Mouse (Mus musculus) midbrain, embryonic 15.5 days (tissue): ENCODE measurements at regions not wholly inside any gene's neighbourhood (a gene's known extent, or its start where the extent isn't known, plus 50 kb on each side); places are given as distances from the start of the nearest gene placed in this dataset.

Source experiments
- ATAC-seq: fragments of 200-750 bp; cut with Nextera tagmentation; replicated peaks from 2 replicates; pipeline ENCODE4 v1.8.0; 2017; ENCODE audit warnings: moderate TSS enrichment
- H3K27ac ChIP-seq: fragments of 300-500 bp; sonication (generic); 2 replicates; pipeline ENCODE4 v1.5.1; 2015; ENCODE audit warnings: mild to moderate bottlenecking, inconsistent platforms
- H3K27me3 ChIP-seq: fragments of 300-500 bp; sonication (generic); replicated peaks from 2 replicates; pipeline ENCODE4 v1.6.1; 2015; ENCODE audit warnings: inconsistent platforms
- H3K36me3 ChIP-seq: fragments of 300-500 bp; sonication (generic); replicated peaks from 2 replicates; pipeline ENCODE4 v1.6.1; 2015; ENCODE audit warnings: inconsistent platforms
- H3K4me1 ChIP-seq: fragments of 300-500 bp; sonication (generic); 2 replicates; pipeline ENCODE4 v1.6.1; 2015; ENCODE audit warnings: inconsistent platforms
- H3K4me2 ChIP-seq: fragments of 300-500 bp; sonication (generic); 2 replicates; pipeline ENCODE4 v1.6.1; 2015; ENCODE audit warnings: inconsistent platforms, mild to moderate bottlenecking, moderate library complexity
- H3K4me3 ChIP-seq: fragments of 300-500 bp; sonication (generic); 2 replicates; pipeline ENCODE4 v1.5.1; 2015; ENCODE audit warnings: mild to moderate bottlenecking, inconsistent platforms
- H3K9ac ChIP-seq: fragments of 300-500 bp; sonication (generic); 2 replicates; pipeline ENCODE4 v1.6.1; 2015; ENCODE audit warnings: mild to moderate bottlenecking, inconsistent platforms
- H3K9me3 ChIP-seq: fragments of 300-500 bp; sonication (generic); 2 replicates; pipeline ENCODE4 v1.6.1; 2016; ENCODE audit warnings: inconsistent platforms
- WGBS: fragments of 180-500 bp; shearing (Covaris S2); methylation state at CpG from one replicate; pipeline ENCODE4 v1.1.7; 2015; ENCODE audit warnings: mixed read lengths; 5-methylcytosine and 5-hydroxymethylcytosine counted together

GRCm38 (mm10) chr12:10248110-10248509, 121.7 kb upstream of the Nt5c1b start:
- H3K4me3 ChIP-seq = no peak overlapping the region
- ATAC-seq = no peak
- no peaks in the 10 kb centered on the region for H3K27me3 ChIP-seq
- no peaks in the 10 kb centered on the region for H3K9me3 ChIP-seq
- no peaks in the 10 kb centered on the region for H3K36me3 ChIP-seq
- no peak overlapping the region for H3K27ac ChIP-seq
- no peaks in the 10 kb centered on the region for H3K4me1 ChIP-seq
- no peak overlapping the region for H3K9ac ChIP-seq
- H3K4me2 ChIP-seq = no peak overlapping the region

GRCm38 (mm10) chr12:10256385-10256784, 113.4 kb upstream of the Nt5c1b start:
- H3K36me3 ChIP-seq = no peaks in the 10 kb centered on the region
- H3K27me3 ChIP-seq = no peaks in the 10 kb centered on the region
- no peak overlapping the region for H3K4me2 ChIP-seq
- ATAC-seq = no peak
- H3K9me3 ChIP-seq = no peaks in the 10 kb centered on the region
- 64% methylated on average over 3 of the region's 3 CpGs for WGBS
- no peak overlapping the region for H3K4me3 ChIP-seq
- no peak overlapping the region for H3K27ac ChIP-seq
- H3K4me1 ChIP-seq = no peaks in the 10 kb centered on the region
- no peak overlapping the region for H3K9ac ChIP-seq

DNA sequence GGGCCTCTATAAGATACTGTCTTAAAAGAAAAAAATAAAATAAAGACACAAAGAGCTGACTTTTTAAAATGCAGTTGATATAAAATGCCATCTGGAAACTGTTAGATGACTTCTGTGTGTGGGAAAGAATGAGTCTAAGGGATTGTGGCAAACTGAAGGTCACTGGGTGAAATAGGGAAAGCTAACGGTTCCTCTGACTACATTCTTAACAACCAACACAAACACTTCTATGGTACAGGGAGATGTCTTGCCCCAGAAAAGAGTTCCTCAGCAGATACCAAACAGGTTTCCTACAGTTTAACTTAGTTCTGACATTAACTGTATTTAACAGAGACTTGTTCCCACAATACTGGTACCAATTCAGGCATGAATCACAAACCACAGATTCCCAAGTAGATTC, 103.6 kb upstream of the Nt5c1b start:
- no peak for ATAC-seq
- H3K27me3 ChIP-seq = no peaks in the 10 kb centered on the region
- WGBS = 89% methylated on average over 1 of the region's 1 CpGs
- no peak overlapping the region for H3K4me3 ChIP-seq
- H3K27ac ChIP-seq = no peak overlapping the region
- H3K9me3 ChIP-seq = no peaks in the 10 kb centered on the region
- no peaks in the 10 kb centered on the region for H3K4me1 ChIP-seq
- H3K9ac ChIP-seq = no peak overlapping the region
- no peak overlapping the region for H3K4me2 ChIP-seq
- H3K36me3 ChIP-seq = no peaks in the 10 kb centered on the region

GRCm38 (mm10) chr12:10272038-10272437, 97.7 kb upstream of the Nt5c1b start:
- no peaks in the 10 kb centered on the region for H3K4me1 ChIP-seq

DNA sequence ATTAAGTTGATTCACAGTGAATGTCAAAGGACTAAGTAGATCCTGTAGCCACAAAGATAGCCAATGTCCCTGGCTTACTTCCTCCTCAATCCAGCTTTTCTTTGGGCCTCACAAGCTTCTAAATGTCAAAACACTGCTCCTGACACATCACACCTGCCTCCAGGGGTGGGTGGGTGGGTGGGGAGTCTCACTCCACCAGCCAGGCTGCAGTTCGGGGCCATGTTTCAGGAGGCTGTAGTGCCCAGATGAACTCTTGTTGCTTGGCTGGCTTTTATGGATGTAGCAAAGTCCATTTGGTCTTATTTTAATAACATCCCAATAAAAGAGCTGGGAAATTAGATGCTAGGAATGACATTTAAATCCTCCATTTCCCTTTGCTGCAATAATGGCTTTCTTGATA, 94.5 kb upstream of the Nt5c1b start:
- Histone ChIP-seq H3K4me2 (no peak overlapping the region), H3K4me3 (no peak overlapping the region), H3K9me3 (no peaks in the 10 kb centered on the region), H3K4me1 (no peaks in the 10 kb centered on the region), H3K36me3 (no peaks in the 10 kb centered on the region), H3K27ac (no peak overlapping the region), H3K27me3 (no peaks in the 10 kb centered on the region), H3K9ac (no peak overlapping the region)
- ATAC-seq = no peak
- 93% methylated on average over 1 of the region's 1 CpGs for WGBS

More at GRCm38 (mm10) chr12:10272038-10272437, 97.7 kb upstream of the Nt5c1b start:
- no peak overlapping the region for H3K4me2 ChIP-seq
- H3K4me3 ChIP-seq = no peak overlapping the region
- H3K36me3 ChIP-seq = no peaks in the 10 kb centered on the region
- no peak overlapping the region for H3K27ac ChIP-seq
- ATAC-seq = no peak
- H3K9ac ChIP-seq = no peak overlapping the region
- no peaks in the 10 kb centered on the region for H3K27me3 ChIP-seq
- 90% methylated on average over 5 of the region's 5 CpGs for WGBS
- H3K9me3 ChIP-seq = no peaks in the 10 kb centered on the region

- no peaks in the 10 kb centered on the region for H3K27me3 ChIP-seq
- H3K9ac ChIP-seq = no peak overlapping the region
- H3K27ac ChIP-seq = no peak overlapping the region
- no peaks in the 10 kb centered on the region for H3K4me1 ChIP-seq
- no peak overlapping the region for H3K4me3 ChIP-seq
- 76% methylated on average over 4 of the region's 4 CpGs for WGBS
- no peaks in the 10 kb centered on the region for H3K9me3 ChIP-seq
- no peak for ATAC-seq
- H3K4me2 ChIP-seq = no peak overlapping the region
- H3K36me3 ChIP-seq = no peaks in the 10 kb centered on the region
Measured at GRCm38 (mm10) chr12:10292646-10293045, 77.1 kb upstream of the Nt5c1b start.

GRCm38 (mm10) chr12:10305970-10306369, 63.8 kb upstream of the Nt5c1b start:
- H3K9me3 ChIP-seq = no peaks in the 10 kb centered on the region
- no peak for ATAC-seq

More at GRCm38 (mm10) chr12:10305970-10306369, 63.8 kb upstream of the Nt5c1b start:
- Histone ChIP-seq H3K36me3 (no peaks in the 10 kb centered on the region), H3K4me1 (no peaks in the 10 kb centered on the region), H3K4me3 (no peak overlapping the region), H3K9ac (no peak overlapping the region), H3K27me3 (no peaks in the 10 kb centered on the region), H3K4me2 (no peak overlapping the region), H3K27ac (no peak overlapping the region)
